Mouse (Mus musculus) C2C12 (cell line): Measurements from ENCODE around the gene BC028528. TPM values are rescaled to one million over a fixed set of nuclear protein-coding genes. Genes with fewer than 3 reads are reported as not detected.

Source experiments
- H3K27me3 ChIP-seq: one replicate; pipeline ENCODE4 v1.6.1; 2011; ENCODE audit not compliant: control insufficient read depth, insufficient read depth, insufficient read length
- H3K36me3 ChIP-seq: one replicate; pipeline ENCODE4 v1.6.1; 2011; ENCODE audit not compliant: control insufficient read depth, insufficient read depth
- H3K4me3 ChIP-seq: one replicate; pipeline ENCODE4 v1.5.1; 2011; ENCODE audit warnings: mild to moderate bottlenecking, control low read depth; ENCODE audit not compliant: poor library complexity, insufficient read depth, severe bottlenecking
- H3K79me2 ChIP-seq: one replicate; pipeline ENCODE4 v1.6.1; 2011; ENCODE audit not compliant: control insufficient read depth, insufficient read depth
- H3K79me3 ChIP-seq: one replicate; pipeline ENCODE4 v1.6.1; 2011; ENCODE audit warnings: low read depth, control low read depth
- H3ac ChIP-seq: one replicate; pipeline ENCODE3; 2011; ENCODE audit warnings: low read depth; ENCODE audit not compliant: control insufficient read depth, insufficient read length
- CEBPB ChIP-seq: IDR thresholded peaks from one replicate; pipeline ENCODE4 v1.6.1; 2011; ENCODE audit warnings: low read depth, mild to moderate bottlenecking, control low read depth, moderate library complexity
- CTCF ChIP-seq: IDR thresholded peaks from one replicate; pipeline ENCODE4 v1.5.1; 2011; ENCODE audit not compliant: control insufficient read depth, insufficient read depth, insufficient read length
- FOSL1 ChIP-seq: IDR thresholded peaks from one replicate; pipeline ENCODE4 v1.8.0; 2011; ENCODE audit warnings: mild to moderate bottlenecking, low read length; ENCODE audit not compliant: poor library complexity, insufficient read depth, severe bottlenecking
- MAX ChIP-seq: IDR thresholded peaks from one replicate; pipeline ENCODE4 v1.6.1; 2011; ENCODE audit warnings: mild to moderate bottlenecking, control low read depth
- MYOD1 ChIP-seq: IDR thresholded peaks from one replicate; pipeline ENCODE4 v1.6.1; 2011; ENCODE audit warnings: low read depth; ENCODE audit not compliant: control insufficient read depth, insufficient read length
- MYOG ChIP-seq: IDR thresholded peaks from one replicate; pipeline ENCODE4 v1.6.1; 2011; ENCODE audit not compliant: control insufficient read depth, insufficient read length; ENCODE audit errors: extremely low read depth
- USF1 ChIP-seq: IDR thresholded peaks from one replicate; pipeline ENCODE4 v1.6.1; 2011; ENCODE audit warnings: low read depth, mild to moderate bottlenecking, control low read depth, moderate library complexity
- polyA plus RNA-seq: library from polyadenylated mRNA; unstranded; fragments of >200 nt; fragmentation: generic; extraction: Trizol; gene quantifications from one replicate; pipeline ENCODE4 v1.2.1, GENCODE M21; 2012; ENCODE audit warnings: missing spikeins

The BC028528 gene
- polyA plus RNA-seq, 1 experiment = 8.7 TPM

GRCm38 (mm10) chr3:95867408-95867807 is 24.4 kb downstream of the BC028528 start:
- Histone ChIP-seq H3K79me2 (peaks cover 48% of the 10 kb centered on the region), H3K36me3 (peaks cover 18% of the 10 kb centered on the region), H3K4me3 (no peak overlapping the region), H3K27me3 (no peaks in the 10 kb centered on the region), H3K79me3 (peaks cover 13% of the 10 kb centered on the region), H3ac (no peak overlapping the region)
- no peak for TF ChIP-seq MYOG
- no peak for TF ChIP-seq USF1
- no peak for TF ChIP-seq CTCF
- no peak for TF ChIP-seq MAX
- TF ChIP-seq MYOD1 = no peak
- no peak for TF ChIP-seq FOSL1
- no peak for TF ChIP-seq CEBPB

- no peaks in the 10 kb centered on the region for H3K27me3 ChIP-seq
- H3ac ChIP-seq = no peak overlapping the region
- no peak overlapping the region for H3K4me3 ChIP-seq
- H3K79me3 ChIP-seq = peaks cover 7% of the 10 kb centered on the region
- H3K79me2 ChIP-seq = peaks cover 35% of the 10 kb centered on the region
- TF ChIP-seq CEBPB (no peak), MYOG (no peak), CTCF (no peak), FOSL1 (no peak), MYOD1 (no peak), USF1 (no peak), MAX (no peak)
- H3K36me3 ChIP-seq = peaks cover 18% of the 10 kb centered on the region
These were observed 25.7 kb downstream of the BC028528 start for GRCm38 (mm10) chr3:95866071-95866470.

- Histone ChIP-seq H3K79me2 (peaks cover 30% of the 10 kb centered on the region), H3K4me3 (no peak overlapping the region), H3K27me3 (no peaks in the 10 kb centered on the region), H3ac (no peak overlapping the region), H3K36me3 (peaks cover 18% of the 10 kb centered on the region), H3K79me3 (peaks cover 3% of the 10 kb centered on the region)
- TF ChIP-seq MYOG (no peak), MAX (no peak), CEBPB (no peak), MYOD1 (no peak), CTCF (no peak), FOSL1 (no peak), USF1 (no peak)
These were observed 26.2 kb downstream of the BC028528 start for GRCm38 (mm10) chr3:95865571-95865970.

- no peaks in the 10 kb centered on the region for H3K27me3 ChIP-seq
These were observed 26.8 kb downstream of the BC028528 start for GRCm38 (mm10) chr3:95865050-95865449.

GRCm38 (mm10) chr3:95863578-95863977 is 28.2 kb downstream of the BC028528 start:
- H3K4me3 ChIP-seq = no peak overlapping the region
- no peak for TF ChIP-seq MYOG
- no peak for TF ChIP-seq USF1
- TF ChIP-seq FOSL1 = no peak
- TF ChIP-seq CTCF = no peak
- TF ChIP-seq MAX = no peak
- H3K79me2 ChIP-seq = peaks cover 12% of the 10 kb centered on the region

More at GRCm38 (mm10) chr3:95865050-95865449, 26.8 kb downstream of the BC028528 start:
- peaks cover 25% of the 10 kb centered on the region for H3K79me2 ChIP-seq
- TF ChIP-seq MYOG (no peak), CTCF (no peak), FOSL1 (no peak), MYOD1 (no peak), CEBPB (no peak), USF1 (no peak), MAX (no peak)
- H3K4me3 ChIP-seq = no peak overlapping the region
- peaks cover 18% of the 10 kb centered on the region for H3K36me3 ChIP-seq
- H3ac ChIP-seq = no peak overlapping the region
- no peaks in the 10 kb centered on the region for H3K79me3 ChIP-seq

GRCm38 (mm10) chr3:95861796-95862195 is 30.0 kb downstream of the BC028528 start:
- Histone ChIP-seq H3K36me3 (peaks cover 9% of the 10 kb centered on the region), H3K4me3 (no peak overlapping the region), H3K27me3 (no peaks in the 10 kb centered on the region), H3K79me2 (no peaks in the 10 kb centered on the region), H3ac (no peak overlapping the region), H3K79me3 (no peaks in the 10 kb centered on the region)
- TF ChIP-seq MYOG (no peak), MYOD1 (no peak), USF1 (no peak)

More at GRCm38 (mm10) chr3:95863578-95863977, 28.2 kb downstream of the BC028528 start:
- no peaks in the 10 kb centered on the region for H3K27me3 ChIP-seq
- H3K79me3 ChIP-seq = no peaks in the 10 kb centered on the region
- peaks cover 9% of the 10 kb centered on the region for H3K36me3 ChIP-seq
- no peak overlapping the region for H3ac ChIP-seq
